In genomic region chr19:6235084-6236052, GRCm38 (mm10) we compare ENCODE assay signal across 8 mouse cellular contexts. TPM values are rescaled to one million over a fixed set of nuclear protein-coding genes. Genes with fewer than 3 reads are reported as not detected.
DNase-seq lines count a peak whose midpoint lies in the region; ATAC-seq and TF ChIP-seq lines count a peak whose summit lies in the region.

Gene Ppp2r5b, minus strand, starts transcription at chr19:6235872.

- peaks cover 22% of the 10 kb centered on the region for H3K36me3 ChIP-seq in hindbrain, postnatal 0 days (ENCODE audit: insufficient read depth, low read length)

- H3K27me3 ChIP-seq in hindbrain, postnatal 0 days (ENCODE audit: insufficient read depth, low read length), result no peaks in the 10 kb centered on the region

- peak; percentile 74 for TF ChIP-seq CTCF in gastrocnemius, adult 2 months (IDR thresholded peaks at IDR 0.05)
- peak; percentile 58 for TF ChIP-seq CTCF in hindbrain, postnatal 0 days (IDR thresholded peaks at IDR 0.05; ENCODE audit: low read depth)
- peak; percentile 66 for TF ChIP-seq CTCF in left cerebral cortex, adult 2 months (IDR thresholded peaks at IDR 0.05)

- H3K27ac ChIP-seq in gastrocnemius, adult 2 months, result peak within 1 kb of the TSS; percentile 100
- H3K27ac ChIP-seq in hindbrain, postnatal 0 days, result peak within 1 kb of the TSS; percentile 92
- H3K27ac ChIP-seq in left cerebral cortex, adult 2 months, result peak within 1 kb of the TSS; percentile 97

- H3K4me2 ChIP-seq in hindbrain, postnatal 0 days (ENCODE audit: low read depth, low read length), result peak within 1 kb of the TSS; percentile 89

- DNase-seq in WW6 (ENCODE audit: low read depth, low spot score), result peak; percentile 65
- DNase-seq in cerebellum, postnatal 4 days (ENCODE audit: low spot score in 2 of 2), result peak; percentile 85 to 93
- peak; percentile 97 for DNase-seq in gastrocnemius, adult 2 months
- DNase-seq in hindbrain, postnatal 0 days (ENCODE audit: low spot score), result peak; percentile 97
- peak; percentile 94 to 95 for DNase-seq in left cerebral cortex, adult 2 months (ENCODE audit: extremely low spot score in 1 of 2, low spot score in 2 of 2)
- peak; percentile 92 to 93 for DNase-seq in right cerebral cortex, adult 2 months (ENCODE audit: low spot score in 2 of 2)
- peak; percentile 96 for DNase-seq in urinary bladder, postnatal 14 days (ENCODE audit: low spot score)

- ATAC-seq in hindbrain, postnatal 0 days, result peak; percentile 93
- ATAC-seq in megakaryocyte, adult 5-6 weeks (ENCODE audit: poor library complexity, severe bottlenecking), result peak; percentile 90

- intact Hi-C loops in gastrocnemius, adult 2 months (cut with DNase I), result loop anchor here (2.0 kb wide), 1 partner anchor 95 kb away; the partner anchor contains the start of genes Arl2 and Batf2
- intact Hi-C loops in left cerebral cortex, adult 2 months (cut with DNase I), result loop anchor here (1.0 kb wide), 1 partner anchor 94 kb away; the partner anchor contains the start of gene Arl2

- H3K4me3 ChIP-seq in gastrocnemius, adult 2 months, result peak within 1 kb of the TSS; percentile 93
- peak within 1 kb of the TSS; percentile 61 for H3K4me3 ChIP-seq in hindbrain, postnatal 0 days (ENCODE audit: low read length)
- peak within 1 kb of the TSS; percentile 95 for H3K4me3 ChIP-seq in left cerebral cortex, adult 2 months

- under 1% methylated on average over 48 of the region's 48 CpGs for WGBS in hindbrain, postnatal 0 days

- no peaks in the 10 kb centered on the region for H3K9me3 ChIP-seq in hindbrain, postnatal 0 days (ENCODE audit: low read length)

- H3K4me1 ChIP-seq in hindbrain, postnatal 0 days (ENCODE audit: insufficient read depth, low read length), result peaks cover 14% of the 10 kb centered on the region

- H3K9ac ChIP-seq in hindbrain, postnatal 0 days (replicated peaks; ENCODE audit: low read length), result peak within 1 kb of the TSS; percentile 89

RNA-seq across cellular contexts. Expression of gene Ppp2r5b, which starts in this region (rescaled TPM):
- 10 to 100 TPM; 35.6 to 37.7 TPM for total RNA-seq in gastrocnemius, adult 2 months (2021)
- total RNA-seq in hindbrain, postnatal 0 days (2014; rRNA removed), result 272 and 321 TPM in 2 replicates
- 149 and 160 TPM in 2 replicates for polyA plus RNA-seq in hindbrain, postnatal 0 days (2015; fragmentation: Nextera tagmentation; extraction: Ambion mirVana)
- 100 to 1,000 TPM; 149 to 158 TPM for total RNA-seq in left cerebral cortex, adult 2 months (2021)
- total RNA-seq in megakaryocyte, adult 5-6 weeks (2015), result 5.1 and 5.7 TPM in 2 replicates
- 3.5 and 6.7 TPM in 2 replicates for total RNA-seq in megakaryocyte, adult 5-6 weeks (2017)

Comparison
In these comparisons a context has a peak if more than half of its experiments do, and no peak if none do; other contexts are left out.
1. Peak in every context shown above with its lines: DNase-seq, ATAC-seq, H3K4me3 ChIP-seq and H3K27ac ChIP-seq.
2. RNA of gene Ppp2r5b (total RNA-seq): 272 to 321 TPM in hindbrain, postnatal 0 days, 149 to 158 TPM in left cerebral cortex, adult 2 months and 35.6 to 37.7 TPM in gastrocnemius, adult 2 months; 3.5 to 6.7 TPM in megakaryocyte, adult 5-6 weeks; every median in the first group is over 4 times any median in the second.